Mouse (Mus musculus) lung, embryonic 16.5 days (tissue): ENCODE results near the gene Phactr1. TPM values are rescaled to one million over a fixed set of nuclear protein-coding genes. Genes with fewer than 3 reads are reported as not detected.

Experiments used
- ATAC-seq: fragments of 200-750 bp; cut with Nextera tagmentation; 2 replicates; pipeline ENCODE4 v1.8.0; 2017; ENCODE audit warnings: low read depth, mild to moderate bottlenecking, moderate library complexity
- H3K27ac ChIP-seq: fragments of 300-500 bp; sonication (generic); 2 replicates; pipeline ENCODE4 v1.5.1; 2014; ENCODE audit warnings: mild to moderate bottlenecking, control low read depth, low read length
- H3K27me3 ChIP-seq: fragments of 300-500 bp; sonication (generic); 2 replicates; pipeline ENCODE4 v1.6.1; 2014; ENCODE audit warnings: low read depth, low read length, mixed read lengths; ENCODE audit not compliant: control insufficient read depth, insufficient read depth
- H3K36me3 ChIP-seq: fragments of 300-500 bp; sonication (generic); 2 replicates; pipeline ENCODE4 v1.6.1; 2014; ENCODE audit warnings: low read length; ENCODE audit not compliant: control insufficient read depth, insufficient read depth
- H3K4me1 ChIP-seq: fragments of 300-500 bp; sonication (generic); replicated peaks from 2 replicates; pipeline ENCODE4 v1.6.1; 2014; ENCODE audit warnings: low read length, mixed read lengths; ENCODE audit not compliant: control insufficient read depth, insufficient read depth
- H3K4me2 ChIP-seq: fragments of 300-500 bp; sonication (generic); 2 replicates; pipeline ENCODE4 v1.6.1; 2014; ENCODE audit warnings: low read depth, low read length, control low read depth
- H3K4me3 ChIP-seq: fragments of 300-500 bp; sonication (generic); 2 replicates; pipeline ENCODE4 v1.5.1; 2014; ENCODE audit warnings: mild to moderate bottlenecking, low read length, control low read depth
- H3K9ac ChIP-seq: fragments of 300-500 bp; sonication (generic); 2 replicates; pipeline ENCODE4 v1.6.1; 2014; ENCODE audit warnings: low read length, control low read depth
- H3K9me3 ChIP-seq: fragments of 300-500 bp; sonication (generic); 2 replicates; pipeline ENCODE4 v1.6.1; 2016; ENCODE audit warnings: low read length; ENCODE audit not compliant: control insufficient read depth
- WGBS: fragments of 180-500 bp; shearing (Covaris S2); extraction: QIAGEN DNeasy Blood & Tissue Kit; methylation state at CpG from one replicate; pipeline ENCODE4 v1.1.7; 2014; 5-methylcytosine and 5-hydroxymethylcytosine counted together
- polyA plus RNA-seq: library from polyadenylated mRNA; unstranded; fragments of >200 nt; fragmentation: Nextera tagmentation; extraction: Ambion mirVana; gene quantifications from 2 replicates; pipeline ENCODE4 v1.2.1, GENCODE M21; 2015

The Phactr1 gene
- 7.4 and 8.1 TPM in 2 replicates for polyA plus RNA-seq

DNA sequence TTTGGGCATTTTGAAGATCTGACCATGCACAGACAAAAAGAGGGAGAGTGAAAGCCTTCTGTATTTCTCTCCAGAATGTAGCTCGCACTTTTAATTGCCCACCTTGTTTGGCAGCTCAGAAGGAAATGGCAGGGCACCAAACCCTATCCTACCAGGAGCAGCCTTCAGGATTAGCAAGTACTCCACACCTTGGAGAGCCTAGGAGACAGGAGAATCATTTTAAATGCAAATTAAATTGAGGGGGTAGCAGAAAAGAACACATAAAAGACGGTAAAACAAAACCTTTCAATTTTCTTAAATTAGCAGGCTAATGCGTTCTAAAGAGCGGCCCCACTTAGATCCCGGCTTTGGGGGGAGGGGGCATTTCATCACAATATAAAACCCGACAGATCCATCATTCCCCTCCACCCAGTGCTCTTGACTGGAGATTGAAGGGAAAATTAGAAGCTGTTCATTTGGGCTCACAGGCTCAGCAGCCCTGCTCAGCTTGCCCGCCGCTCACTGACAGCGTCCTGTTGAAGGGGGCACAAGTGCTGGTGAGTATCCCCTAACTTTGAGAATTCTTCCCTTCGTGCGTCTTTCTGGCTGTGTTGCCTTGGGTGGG is at the start of gene Phactr1:
Gene Phactr1, plus strand, starts transcription at position 233 of the 604 bp plus-strand sequence.
- H3K36me3 ChIP-seq = no peaks in the 10 kb centered on the region
- WGBS = 35% methylated on average over 11 of the region's 11 CpGs
- H3K9ac ChIP-seq = no peak within 1 kb of the TSS
- no peak within 1 kb of the TSS for H3K4me3 ChIP-seq
- ATAC-seq = no peak
- H3K4me1 ChIP-seq = no peaks in the 10 kb centered on the region
- 0 out of 2 replicates have a peak within 1 kb of the TSS, but pooled peaks have one; percentile 22 for H3K4me2 ChIP-seq
- no peaks in the 10 kb centered on the region for H3K9me3 ChIP-seq
- H3K27ac ChIP-seq = no peak within 1 kb of the TSS
- peaks cover 4% of the 10 kb centered on the region; the same call in 1 of the 2 replicates for H3K27me3 ChIP-seq

DNA sequence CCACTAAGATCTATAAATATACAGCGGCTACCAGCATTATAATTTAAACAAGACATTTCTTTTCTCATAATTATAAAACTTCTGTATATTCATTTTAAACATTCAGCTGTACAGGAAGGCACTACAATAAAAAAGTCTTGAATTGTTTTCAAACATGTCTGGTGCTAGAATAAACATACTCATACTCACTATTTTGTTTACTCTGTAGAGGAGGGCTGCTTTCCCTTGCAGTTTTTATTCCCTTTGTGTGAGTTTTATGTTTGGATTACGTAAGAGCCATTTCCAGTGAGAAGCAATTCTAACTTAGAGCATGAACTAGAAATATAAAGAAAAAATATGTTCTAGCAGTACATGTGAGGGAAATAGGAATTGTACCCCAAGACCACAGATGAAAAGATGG is 45.5 kb upstream of the Phactr1 start:
- peak; percentile 67 for ATAC-seq
- peak overlapping the region; percentile 43; the same call in 1 of the 2 replicates for H3K27ac ChIP-seq
- H3K27me3 ChIP-seq = no peaks in the 10 kb centered on the region
- no peaks in the 10 kb centered on the region for H3K9me3 ChIP-seq
- no peaks in the 10 kb centered on the region for H3K36me3 ChIP-seq
- no peak overlapping the region for H3K4me3 ChIP-seq
- H3K9ac ChIP-seq = no peak overlapping the region
- H3K4me1 ChIP-seq = peaks cover 5% of the 10 kb centered on the region; the same call in 1 of the 2 replicates
- WGBS = 26% methylated on average over 2 of the region's 2 CpGs
- no peak overlapping the region for H3K4me2 ChIP-seq

DNA sequence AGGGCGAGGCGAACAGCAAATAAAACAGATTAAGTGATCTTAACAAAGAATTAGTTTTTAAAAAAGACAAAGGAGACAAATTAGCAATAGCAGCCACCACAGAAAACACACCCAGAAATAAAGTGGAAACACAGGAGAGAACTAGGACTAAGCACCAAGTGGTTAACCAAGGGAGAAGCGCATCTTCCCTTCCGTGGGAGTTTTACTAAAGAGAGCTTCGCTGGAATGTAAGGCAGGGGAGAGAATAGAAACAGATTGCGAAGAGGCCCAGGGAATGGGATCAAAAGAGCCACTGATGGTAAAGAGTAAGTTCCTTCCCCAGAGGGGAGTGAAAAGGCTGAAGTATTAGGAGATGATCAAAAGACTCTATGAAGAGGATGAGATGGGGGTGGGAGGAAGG is 30.2 kb upstream of the Phactr1 start:
- peaks cover 2% of the 10 kb centered on the region; the same call in 1 of the 2 replicates for H3K27me3 ChIP-seq
- H3K9me3 ChIP-seq = no peaks in the 10 kb centered on the region
- no peak overlapping the region for H3K4me3 ChIP-seq
- H3K9ac ChIP-seq = no peak overlapping the region
- H3K27ac ChIP-seq = no peak overlapping the region
- ATAC-seq = no peak
- WGBS = 68% methylated on average over 6 of the region's 6 CpGs
- H3K36me3 ChIP-seq = no peaks in the 10 kb centered on the region
- H3K4me1 ChIP-seq = no peaks in the 10 kb centered on the region
- no peak overlapping the region for H3K4me2 ChIP-seq

DNA sequence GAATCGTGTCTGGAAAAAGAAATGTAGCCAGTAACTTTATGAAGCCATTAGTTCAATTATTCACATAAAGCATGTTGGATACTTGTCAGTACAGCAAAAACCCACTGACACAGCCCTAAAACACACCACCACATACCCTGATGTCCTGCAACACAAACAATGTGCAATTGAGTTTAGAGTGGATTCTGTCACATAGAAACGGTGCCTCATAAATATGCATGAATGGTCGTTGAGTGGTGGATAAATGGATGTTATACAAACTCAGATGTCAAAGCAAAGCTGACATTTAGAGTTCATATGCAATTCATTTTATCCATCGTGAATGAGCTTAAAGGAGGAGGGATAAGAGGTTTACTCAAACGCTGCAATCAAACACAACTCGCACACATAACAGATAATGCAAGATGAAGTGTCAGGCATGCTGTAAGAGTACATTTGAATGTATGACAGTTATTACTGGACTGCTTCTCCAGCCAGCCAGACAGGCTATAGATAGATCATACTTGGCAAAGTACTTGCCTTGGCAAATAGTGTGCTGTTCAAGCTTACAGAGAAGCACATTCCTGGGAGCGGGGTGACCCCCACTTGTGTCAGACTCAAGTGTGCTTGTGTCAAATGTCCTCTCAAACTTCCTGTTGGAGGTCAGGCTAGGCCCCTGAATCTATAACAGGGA is 23.6 kb upstream of the Phactr1 start:
- peak overlapping the region; percentile 72 for H3K27ac ChIP-seq
- H3K4me3 ChIP-seq = no peak overlapping the region
- no peaks in the 10 kb centered on the region for H3K36me3 ChIP-seq
- 25% methylated on average over 7 of the region's 7 CpGs for WGBS
- peak; percentile 98 for ATAC-seq
- no peak overlapping the region for H3K9ac ChIP-seq
- no peaks in the 10 kb centered on the region for H3K9me3 ChIP-seq
- H3K27me3 ChIP-seq = peaks cover 2% of the 10 kb centered on the region; the same call in 1 of the 2 replicates
- no peak overlapping the region for H3K4me2 ChIP-seq
- H3K4me1 ChIP-seq = peaks cover 16% of the 10 kb centered on the region

DNA sequence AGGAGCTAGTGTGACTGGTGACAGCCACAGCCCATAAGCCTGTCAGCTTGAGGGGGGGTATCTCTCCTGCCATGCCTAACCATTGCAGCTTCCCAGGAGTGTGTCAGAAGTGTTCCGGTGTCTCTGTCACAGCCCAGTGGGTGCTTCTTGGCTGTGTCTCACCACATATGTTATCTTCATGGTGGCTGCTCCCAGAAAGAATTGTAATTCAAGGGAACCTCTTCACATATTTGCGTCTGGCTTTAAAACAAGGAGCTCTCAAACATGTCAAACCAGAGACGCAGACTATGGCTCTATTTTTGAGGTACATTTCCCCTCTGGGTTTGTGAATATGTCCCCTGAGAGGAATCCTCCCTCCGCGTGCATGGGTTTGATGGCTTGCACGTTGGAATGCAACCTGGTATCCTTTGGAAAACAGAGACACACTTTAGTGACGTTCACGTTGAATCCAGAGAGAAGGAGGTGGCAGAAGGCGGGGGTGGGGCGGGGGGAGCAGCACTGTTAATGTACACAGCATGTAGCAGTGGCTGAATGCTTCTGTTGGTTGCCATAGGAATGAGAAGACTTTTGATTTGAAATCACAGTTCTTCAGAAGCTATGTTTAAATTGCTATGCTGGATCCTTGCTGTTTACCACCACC is 8.7 kb upstream of the Phactr1 start:
- ATAC-seq = 0 out of 2 replicates have a peak, but pooled peaks have one; percentile 23
- 40% methylated on average over 10 of the region's 10 CpGs for WGBS

DNA sequence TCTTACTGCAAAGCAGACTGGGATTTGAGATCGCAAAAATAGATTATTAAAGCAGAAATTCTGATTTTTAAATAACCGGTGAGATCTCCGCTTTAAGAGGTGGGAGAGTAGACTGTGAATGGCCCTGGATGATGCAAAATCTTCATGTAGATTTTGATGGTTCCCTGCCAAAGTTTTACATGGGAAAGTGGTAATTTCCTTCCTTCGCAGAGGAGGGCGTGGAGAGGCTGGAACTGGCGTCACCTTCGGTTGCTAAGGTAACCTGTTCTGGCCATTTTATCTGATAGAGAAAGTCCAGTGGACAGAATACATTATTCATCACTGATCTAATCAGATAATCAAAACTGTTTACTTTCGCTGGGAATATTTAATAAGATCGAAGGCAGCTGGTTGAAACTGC is 876 bp downstream of the Phactr1 start:
- H3K9ac ChIP-seq = no peak overlapping the region
- H3K4me3 ChIP-seq = no peak overlapping the region
- H3K27ac ChIP-seq = no peak overlapping the region
- no peaks in the 10 kb centered on the region for H3K36me3 ChIP-seq
- H3K4me1 ChIP-seq = no peaks in the 10 kb centered on the region
- H3K27me3 ChIP-seq = peaks cover 4% of the 10 kb centered on the region; the same call in 1 of the 2 replicates
- no peaks in the 10 kb centered on the region for H3K9me3 ChIP-seq
- no peak for ATAC-seq
- H3K4me2 ChIP-seq = 0 out of 2 replicates have a peak overlapping the region, but pooled peaks have one; percentile 22
- 64% methylated on average over 9 of the region's 9 CpGs for WGBS

More for the DNA sequence above, 8.7 kb upstream of the Phactr1 start:
- Histone ChIP-seq H3K4me2 (peak overlapping the region; percentile 6; the same call in 1 of the 2 replicates), H3K9me3 (no peaks in the 10 kb centered on the region), H3K4me3 (no peak overlapping the region), H3K36me3 (no peaks in the 10 kb centered on the region), H3K9ac (no peak overlapping the region), H3K27me3 (no peaks in the 10 kb centered on the region), H3K27ac (no peak overlapping the region), H3K4me1 (no peaks in the 10 kb centered on the region)

DNA sequence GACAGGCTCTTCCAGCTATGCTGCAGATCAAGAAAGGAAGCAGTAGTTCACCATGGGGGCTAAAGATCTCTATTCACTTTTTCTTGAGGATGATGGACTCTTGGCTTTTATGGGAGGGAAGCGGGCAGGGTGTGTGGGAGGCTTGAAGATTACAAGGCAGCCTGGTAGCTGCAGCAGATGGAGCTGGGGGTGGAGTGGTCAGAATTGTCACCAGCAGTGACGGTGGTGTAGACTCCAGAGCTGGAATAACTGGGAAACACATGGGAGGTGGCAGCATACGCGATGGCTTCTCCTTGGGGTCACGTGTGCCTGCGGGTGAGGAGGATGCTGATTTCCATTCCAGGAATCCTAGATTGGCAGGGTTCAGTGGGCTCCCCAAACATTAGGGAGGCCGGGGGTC is 3.8 kb downstream of the Phactr1 start:
- WGBS = 87% methylated on average over 7 of the region's 7 CpGs

DNA sequence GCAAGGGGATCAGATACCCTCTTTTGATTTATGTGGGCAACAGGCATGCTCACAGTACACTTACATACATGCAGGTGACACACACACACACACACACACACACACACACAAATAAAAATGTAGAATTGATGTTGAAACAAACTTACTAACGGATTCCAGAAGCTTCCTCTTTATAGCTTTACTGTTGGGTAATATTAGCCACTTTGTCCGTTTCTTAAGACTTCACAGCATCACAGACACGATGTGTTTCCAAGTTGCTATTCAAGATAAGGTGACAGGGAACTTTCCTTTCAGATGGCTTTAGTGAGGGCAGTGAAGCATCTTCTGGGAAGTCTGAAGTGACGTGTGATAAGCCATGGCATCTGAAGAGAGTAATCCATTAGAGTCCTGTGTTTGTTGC is 11.8 kb downstream of the Phactr1 start:
- H3K4me3 ChIP-seq = no peak overlapping the region
- H3K9ac ChIP-seq = no peak overlapping the region
- H3K27ac ChIP-seq = no peak overlapping the region
- H3K4me1 ChIP-seq = no peaks in the 10 kb centered on the region
- no peaks in the 10 kb centered on the region for H3K36me3 ChIP-seq
- no peaks in the 10 kb centered on the region for H3K27me3 ChIP-seq
- H3K4me2 ChIP-seq = no peak overlapping the region
- WGBS = 64% methylated on average over 4 of the region's 4 CpGs
- ATAC-seq = no peak
- H3K9me3 ChIP-seq = no peaks in the 10 kb centered on the region

More for the DNA sequence above, 3.8 kb downstream of the Phactr1 start:
- H3K27me3 ChIP-seq = peaks cover 4% of the 10 kb centered on the region; the same call in 1 of the 2 replicates
- no peak overlapping the region for H3K27ac ChIP-seq
- no peaks in the 10 kb centered on the region for H3K9me3 ChIP-seq
- H3K9ac ChIP-seq = no peak overlapping the region
- no peaks in the 10 kb centered on the region for H3K36me3 ChIP-seq
- no peak overlapping the region for H3K4me2 ChIP-seq
- no peaks in the 10 kb centered on the region for H3K4me1 ChIP-seq
- no peak overlapping the region for H3K4me3 ChIP-seq
- ATAC-seq = no peak

DNA sequence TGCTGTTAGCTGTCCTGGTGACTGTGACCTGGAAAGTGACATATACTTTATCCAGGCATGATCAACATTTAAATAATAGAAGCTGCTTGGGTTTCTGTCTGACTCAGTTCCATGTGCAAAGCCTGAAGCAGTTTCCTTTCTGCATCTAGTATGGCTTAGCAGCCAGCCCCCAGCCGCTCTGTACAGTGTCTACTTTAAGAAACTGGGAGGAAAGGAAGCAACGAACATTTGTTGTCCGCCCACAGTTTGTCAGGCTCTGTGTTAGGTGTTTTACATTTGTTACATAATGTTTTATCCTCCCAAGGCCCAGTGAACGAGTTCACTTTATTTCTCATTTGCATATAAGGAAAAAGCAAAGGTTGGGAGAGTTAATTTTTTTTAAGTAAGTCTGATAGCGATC is 16.2 kb downstream of the Phactr1 start:
- 65% methylated on average over 5 of the region's 5 CpGs for WGBS
- Histone ChIP-seq H3K9me3 (no peaks in the 10 kb centered on the region), H3K4me3 (no peak overlapping the region), H3K36me3 (no peaks in the 10 kb centered on the region), H3K27me3 (no peaks in the 10 kb centered on the region), H3K4me2 (no peak overlapping the region), H3K4me1 (no peaks in the 10 kb centered on the region), H3K9ac (no peak overlapping the region), H3K27ac (no peak overlapping the region)
- ATAC-seq = no peak
